Mouse (Mus musculus) urinary bladder, postnatal 4 days (tissue): ENCODE measurements around the gene Fgfr2.

Source experiments
- DNase-seq, 2 experiments: peaks; one replicate each; pipeline ENCODE4 v3.0.0; 2021 to 2022; ENCODE audit warnings: low spot score in 2 of 2

Fgfr2 gene

GRCm38 (mm10) chr7:130649257-130649656 is 2473.9 kb downstream of the Fgfr2 start:
- DNase-seq = no peak

GRCm38 (mm10) chr7:130648061-130648460 is 2475.1 kb downstream of the Fgfr2 start:
- no peak for DNase-seq

- DNase-seq = peak; percentile 66 to 77
Measured at GRCm38 (mm10) chr7:130646762-130647139, 2476.4 kb downstream of the Fgfr2 start.

GRCm38 (mm10) chr7:130645994-130646761 is 2477.0 kb downstream of the Fgfr2 start:
- DNase-seq = peak; percentile 76 to 82

- DNase-seq = no peak
Measured at GRCm38 (mm10) chr7:130645332-130645993, 2477.7 kb downstream of the Fgfr2 start.

GRCm38 (mm10) chr7:130640681-130641080 is 2482.5 kb downstream of the Fgfr2 start:
- no peak for DNase-seq

- DNase-seq = no peak
Measured at GRCm38 (mm10) chr7:130637811-130638210, 2485.3 kb downstream of the Fgfr2 start.

GRCm38 (mm10) chr7:130636902-130637301 is 2486.2 kb downstream of the Fgfr2 start:
- no peak for DNase-seq

- no peak for DNase-seq
Measured at GRCm38 (mm10) chr7:130636274-130636673, 2486.9 kb downstream of the Fgfr2 start.

GRCm38 (mm10) chr7:130635212-130635611 is 2487.9 kb downstream of the Fgfr2 start:
- no peak for DNase-seq

GRCm38 (mm10) chr7:130634259-130634871 is 2488.8 kb downstream of the Fgfr2 start:
- DNase-seq = no peak

GRCm38 (mm10) chr7:130632379-130632732 is 2490.8 kb downstream of the Fgfr2 start:
- no peak for DNase-seq

GRCm38 (mm10) chr7:130631553-130632378 is 2491.4 kb downstream of the Fgfr2 start:
- DNase-seq = no peak

GRCm38 (mm10) chr7:130630956-130631355 is 2492.2 kb downstream of the Fgfr2 start:
- no peak for DNase-seq

GRCm38 (mm10) chr7:130629999-130630398 is 2493.2 kb downstream of the Fgfr2 start:
- no peak for DNase-seq

- no peak for DNase-seq
Measured at GRCm38 (mm10) chr7:130628601-130629000, 2494.5 kb downstream of the Fgfr2 start.

- no peak for DNase-seq
Measured at GRCm38 (mm10) chr7:130625361-130625760, 2497.8 kb downstream of the Fgfr2 start.

- no peak for DNase-seq
Measured at GRCm38 (mm10) chr7:130624299-130624698, 2498.9 kb downstream of the Fgfr2 start.

GRCm38 (mm10) chr7:130622359-130622758 is 2500.8 kb downstream of the Fgfr2 start:
- no peak for DNase-seq

GRCm38 (mm10) chr7:130621953-130622352 is 2501.2 kb downstream of the Fgfr2 start:
- no peak for DNase-seq

GRCm38 (mm10) chr7:130621068-130621467 is 2502.1 kb downstream of the Fgfr2 start:
- no peak for DNase-seq

GRCm38 (mm10) chr7:130617591-130617990 is 2505.6 kb downstream of the Fgfr2 start:
- DNase-seq = no peak
